Mouse (Mus musculus) heart, adult 2 months (tissue): Measurements from ENCODE around the gene Atp8a1. TPM values are rescaled to one million over a fixed set of nuclear protein-coding genes. Genes with fewer than 3 reads are reported as not detected.

Experiments
- DNase-seq, 2 experiments: peaks; one replicate each; pipeline ENCODE4 v3.0.0; 2021
- H3K27ac ChIP-seq: fragments of 200-600 bp; 2 replicates; pipeline ENCODE4 v1.8.1; 2022
- H3K27me3 ChIP-seq: fragments of 200-500 bp; 2 replicates; pipeline ENCODE4 v1.6.1; 2012; ENCODE audit warnings: mild to moderate bottlenecking, low read length, inconsistent platforms, mixed read lengths; ENCODE audit not compliant: control insufficient read depth, insufficient read depth
- H3K36me3 ChIP-seq: fragments of 200-500 bp; 2 replicates; pipeline ENCODE4 v1.6.1; 2012; ENCODE audit warnings: low read length, inconsistent platforms; ENCODE audit not compliant: control insufficient read depth, insufficient read depth
- H3K4me1 ChIP-seq: fragments of 200-500 bp; 2 replicates; pipeline ENCODE4 v1.6.1; 2011; ENCODE audit warnings: low read length; ENCODE audit not compliant: control insufficient read depth, insufficient read depth
- H3K4me3 ChIP-seq: fragments of 200-600 bp; 2 replicates; pipeline ENCODE4 v1.8.1; 2022
- H3K79me2 ChIP-seq: fragments of 200-500 bp; replicated peaks from 2 replicates; pipeline ENCODE4 v1.6.1; 2012; ENCODE audit warnings: mild to moderate bottlenecking, inconsistent platforms, low read length, moderate library complexity, mixed read lengths; ENCODE audit not compliant: control insufficient read depth, insufficient read depth
- H3K9ac ChIP-seq: fragments of 200-500 bp; 2 replicates; pipeline ENCODE4 v1.6.1; 2012; ENCODE audit warnings: low read depth, mild to moderate bottlenecking, control low read depth, inconsistent platforms, low read length, mixed read lengths
- CTCF ChIP-seq: fragments of 200-600 bp; IDR thresholded peaks from 2 replicates; pipeline ENCODE4 v1.8.1; 2022; ENCODE audit warnings: antibody characterized with exemption, mild to moderate bottlenecking, moderate library complexity
- EP300 ChIP-seq: fragments of 200-500 bp; IDR thresholded peaks from 2 replicates; pipeline ENCODE4 v1.6.1; 2011; ENCODE audit warnings: low read depth, low read length, control low read depth; ENCODE audit not compliant: insufficient read depth
- POLR2A ChIP-seq: fragments of 200-500 bp; IDR thresholded peaks from 2 replicates; pipeline ENCODE4 v1.6.1; 2011; ENCODE audit warnings: mild to moderate bottlenecking, low read depth, low read length, control low read depth; ENCODE audit not compliant: insufficient read depth
- WGBS: fragments of 180-500 bp; shearing (Covaris S2); methylation state at CpG from one replicate; pipeline ENCODE4 v1.1.7; 2018; 5-methylcytosine and 5-hydroxymethylcytosine counted together
- intact Hi-C: fragments of 180-260 bp; cut with DNase I; formaldehyde crosslinking; loops from one replicate; pipeline ENCODE4 v1.15.1; 2025
- polyA plus RNA-seq: library from polyadenylated mRNA; depleted of rRNA; stranded (reverse); fragments of >200 nt; gene quantifications from 2 replicates; pipeline ENCODE4 v1.2.3, GENCODE M21; 2012
- total RNA-seq, 2 experiments: library from RNA; stranded (reverse); gene quantifications; 2 replicates each; pipeline ENCODE4 v1.2.3; 2021

Gene Atp8a1
- total and polyA plus RNA-seq, 3 experiments = 8.8 to 21.9 (median 21.8) TPM

DNA sequence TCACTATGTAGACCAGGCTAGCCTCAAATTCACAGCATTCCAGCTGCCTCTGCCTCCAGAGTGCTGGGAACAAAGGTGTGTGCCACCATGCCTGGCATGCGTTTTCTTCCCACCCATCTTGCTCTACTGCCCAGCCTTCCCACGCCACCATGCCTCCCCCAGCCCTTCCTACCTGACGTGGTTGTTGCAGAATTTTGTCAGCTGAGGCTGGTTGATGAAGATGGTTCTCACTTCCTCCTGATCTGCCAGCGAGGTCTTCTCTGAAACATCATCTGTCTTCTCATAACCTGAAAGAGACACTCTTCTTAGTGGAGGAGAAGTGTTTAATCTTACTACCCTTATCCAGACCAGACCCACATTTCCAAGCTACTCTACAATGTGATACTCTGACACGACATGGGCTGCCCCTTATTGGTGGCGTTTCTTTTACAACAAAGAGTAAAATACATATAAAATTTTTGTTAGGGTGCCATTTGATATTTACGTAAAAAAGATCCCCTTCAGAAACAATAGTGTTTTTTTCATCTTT lies 32.7 kb downstream of the Atp8a1 start:
- Histone ChIP-seq H3K79me2 (no peaks in the 10 kb centered on the region), H3K4me1 (peaks cover 5% of the 10 kb centered on the region), H3K4me3 (no peak overlapping the region), H3K36me3 (no peaks in the 10 kb centered on the region), H3K27me3 (no peaks in the 10 kb centered on the region), H3K9ac (no peak overlapping the region), H3K27ac (no peak overlapping the region)
- DNase-seq = no peak
- TF ChIP-seq CTCF (no peak), EP300 (no peak), POLR2A (no peak)
- intact Hi-C loops = no loop called here
- 88% methylated on average over 7 of the region's 7 CpGs for WGBS

GRCm38 (mm10) chr5:67813334-67813733 lies 33.9 kb downstream of the Atp8a1 start:
- Histone ChIP-seq H3K79me2 (no peaks in the 10 kb centered on the region), H3K27me3 (no peaks in the 10 kb centered on the region), H3K27ac (no peak overlapping the region), H3K9ac (no peak overlapping the region), H3K4me3 (no peak overlapping the region), H3K36me3 (no peaks in the 10 kb centered on the region), H3K4me1 (peaks cover 3% of the 10 kb centered on the region)
- intact Hi-C loops = no loop called here
- TF ChIP-seq EP300 = no peak
- no peak for TF ChIP-seq POLR2A
- no peak for TF ChIP-seq CTCF
- no peak for DNase-seq
- WGBS = 93% methylated on average over 5 of the region's 5 CpGs

DNA sequence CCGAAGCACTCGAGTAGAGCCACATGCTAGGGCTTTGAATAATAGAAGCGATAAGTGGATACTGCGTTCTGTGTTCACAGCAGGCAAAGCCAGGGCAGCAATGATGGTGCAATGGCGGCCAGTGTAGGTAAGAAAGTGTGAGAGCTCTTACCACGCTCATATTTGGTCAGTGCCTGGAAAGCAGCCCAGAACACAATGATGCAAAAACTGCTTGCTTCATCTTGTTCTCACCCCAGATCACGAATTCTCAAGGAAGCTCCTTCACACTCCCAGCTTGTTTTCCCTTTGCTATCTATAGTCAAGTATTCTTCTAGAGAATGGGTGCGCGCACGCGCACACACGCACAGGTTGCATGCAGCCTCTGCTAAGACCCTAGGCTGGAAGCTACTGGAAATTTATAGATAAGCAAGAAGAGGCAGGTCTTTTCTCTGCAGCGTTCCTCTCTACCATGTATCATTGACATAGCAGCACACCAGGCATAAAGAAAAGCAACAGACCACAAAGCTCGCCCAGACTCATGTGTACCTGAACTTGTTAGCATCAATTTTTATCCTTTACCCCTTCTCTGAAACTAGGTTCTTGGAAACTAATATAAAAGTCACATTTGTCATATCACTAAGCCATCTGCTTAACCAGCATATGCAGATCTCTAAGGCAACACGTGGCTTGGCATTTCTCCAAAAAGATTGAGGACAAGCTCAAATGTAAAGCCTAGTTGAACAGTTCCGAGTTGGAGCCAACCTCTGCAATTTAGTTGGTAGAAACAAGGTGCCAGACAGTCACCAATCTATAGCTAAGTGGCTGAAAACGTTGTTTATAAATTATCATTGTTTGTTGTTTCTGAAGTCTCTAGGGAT lies 44.8 kb downstream of the Atp8a1 start:
- Histone ChIP-seq H3K4me3 (no peak overlapping the region), H3K9ac (no peak overlapping the region), H3K36me3 (peaks cover 11% of the 10 kb centered on the region), H3K79me2 (no peaks in the 10 kb centered on the region), H3K27me3 (no peaks in the 10 kb centered on the region), H3K4me1 (peaks cover 7% of the 10 kb centered on the region), H3K27ac (no peak overlapping the region)
- 76% methylated on average over 17 of the region's 17 CpGs for WGBS
- intact Hi-C loops = no loop called here
- peak in 1 of 2 experiments; percentile 25 for DNase-seq
- TF ChIP-seq EP300 (no peak), CTCF (no peak), POLR2A (no peak)

- Histone ChIP-seq H3K79me2 (no peaks in the 10 kb centered on the region), H3K9ac (no peak overlapping the region), H3K4me1 (peaks cover 9% of the 10 kb centered on the region), H3K36me3 (peaks cover 11% of the 10 kb centered on the region), H3K27me3 (no peaks in the 10 kb centered on the region), H3K27ac (no peak overlapping the region), H3K4me3 (no peak overlapping the region)
- intact Hi-C loops = no loop called here
- no peak for DNase-seq
- TF ChIP-seq POLR2A (no peak), EP300 (no peak), CTCF (no peak)
- WGBS = 68% methylated on average over 8 of the region's 8 CpGs
These were observed 46.4 kb downstream of the Atp8a1 start for GRCm38 (mm10) chr5:67800801-67801200.

GRCm38 (mm10) chr5:67799785-67800184 lies 47.4 kb downstream of the Atp8a1 start:
- Histone ChIP-seq H3K27ac (no peak overlapping the region), H3K79me2 (no peaks in the 10 kb centered on the region), H3K9ac (no peak overlapping the region), H3K4me1 (peaks cover 10% of the 10 kb centered on the region), H3K4me3 (no peak overlapping the region), H3K36me3 (peaks cover 11% of the 10 kb centered on the region), H3K27me3 (no peaks in the 10 kb centered on the region)
- TF ChIP-seq CTCF = no peak
- TF ChIP-seq POLR2A = no peak
- no peak for TF ChIP-seq EP300
- intact Hi-C loops = loop anchor here (5.0 kb wide), 1 partner anchor 48 kb away; the partner anchor contains the start of gene Atp8a1
- 90% methylated on average over 7 of the region's 7 CpGs for WGBS
- DNase-seq = no peak

GRCm38 (mm10) chr5:67798348-67798747 lies 48.9 kb downstream of the Atp8a1 start:
- Histone ChIP-seq H3K4me1 (peaks cover 16% of the 10 kb centered on the region), H3K4me3 (no peak overlapping the region), H3K27ac (peak overlapping the region; percentile 56), H3K9ac (no peak overlapping the region), H3K79me2 (no peaks in the 10 kb centered on the region), H3K27me3 (no peaks in the 10 kb centered on the region), H3K36me3 (peaks cover 9% of the 10 kb centered on the region)
- WGBS = 40% methylated on average over 4 of the region's 4 CpGs
- no peak for DNase-seq
- intact Hi-C loops = loop anchor here (5.0 kb wide), 1 partner anchor 49 kb away; the partner anchor contains the start of gene Atp8a1
- TF ChIP-seq EP300 (no peak), POLR2A (no peak), CTCF (no peak)
